Mouse (Mus musculus) gastrocnemius, adult 8-10 months (tissue): ENCODE data around the gene Prkar1a. TPM values are rescaled to one million over a fixed set of nuclear protein-coding genes. Genes with fewer than 3 reads are reported as not detected.

Source experiments
- DNase-seq, 2 experiments: peaks; one replicate each; pipeline ENCODE4 v3.0.0; 2022; ENCODE audit warnings: low spot score in 2 of 2
- total RNA-seq, 4 experiments: library from RNA; stranded (reverse); gene quantifications; 2 replicates each; pipeline ENCODE4 v1.2.4; 2022

Gene Prkar1a
- total RNA-seq, 4 experiments from 2014 or later = 98.3 to 106 (median 101) TPM

GRCm38 (mm10) chr11:109704311-109705205 lies 55.4 kb downstream of the Prkar1a start:
- DNase-seq = no peak

GRCm38 (mm10) chr11:109705336-109706054 lies 56.3 kb downstream of the Prkar1a start:
- no peak for DNase-seq

- no peak for DNase-seq
These were observed 56.8 kb downstream of the Prkar1a start for GRCm38 (mm10) chr11:109706055-109706412.

GRCm38 (mm10) chr11:109706586-109706985 lies 57.4 kb downstream of the Prkar1a start:
- no peak for DNase-seq

- no peak for DNase-seq
These were observed 58.2 kb downstream of the Prkar1a start for GRCm38 (mm10) chr11:109707442-109707841.

- DNase-seq = no peak
These were observed 59.6 kb downstream of the Prkar1a start for GRCm38 (mm10) chr11:109708786-109709185.

GRCm38 (mm10) chr11:109709501-109709900 lies 60.3 kb downstream of the Prkar1a start:
- DNase-seq = no peak

- DNase-seq = no peak
These were observed 65.4 kb downstream of the Prkar1a start for GRCm38 (mm10) chr11:109714341-109715247.

- DNase-seq = no peak
These were observed 66.1 kb downstream of the Prkar1a start for GRCm38 (mm10) chr11:109715311-109715781.

- DNase-seq = no peak
These were observed 67.8 kb downstream of the Prkar1a start for GRCm38 (mm10) chr11:109716981-109717380.

- DNase-seq = no peak
These were observed 68.2 kb downstream of the Prkar1a start for GRCm38 (mm10) chr11:109717448-109717847.

GRCm38 (mm10) chr11:109717966-109718895 lies 69.0 kb downstream of the Prkar1a start:
- DNase-seq = no peak

Other genes with a start within 250 kb of the Prkar1a start
- not detected for gene 9930022D16Rik, start 235.5 kb upstream of the Prkar1a start, total RNA-seq
- 10 to 100 TPM; 64.3 to 84.3 (median 72.6) TPM for gene Amz2, start 223.5 kb upstream of the Prkar1a start, total RNA-seq
- gene Arsg, start 176.0 kb upstream of the Prkar1a start, total RNA-seq = 1 to 10 TPM; 1.1 to 1.8 (median 1.2) TPM
- 1 to 10 TPM; 2.9 to 5.7 (median 4.0) TPM for gene Slc16a6, start 175.8 kb upstream of the Prkar1a start, total RNA-seq
- gene Wipi1, start 37.4 kb upstream of the Prkar1a start, total RNA-seq = 10 to 100 TPM; 47.2 to 68.4 (median 59.2) TPM
- gene Fam20a, start 72.9 kb downstream of the Prkar1a start, total RNA-seq = 1 to 10 TPM in 2 of 4 experiments, under 1 TPM in 2; 0.87 to 1.7 (median 1.2) TPM
- not detected for gene 1700012B07Rik, start 178.6 kb downstream of the Prkar1a start, total RNA-seq